Mouse (Mus musculus) midbrain, embryonic 16.5 days (tissue): ENCODE data around the gene Ric8a. TPM values are rescaled to one million over a fixed set of nuclear protein-coding genes. Genes with fewer than 3 reads are reported as not detected.
A peak's percentile ranks its signal among the peaks of the same experiment; 100 is the strongest.

Source experiments
- ATAC-seq: fragments of 200-750 bp; cut with Nextera tagmentation; 2 replicates; pipeline ENCODE4 v1.8.0; 2017; ENCODE audit warnings: moderate TSS enrichment
- H3K27ac ChIP-seq: fragments of 300-500 bp; sonication (generic); 2 replicates; pipeline ENCODE4 v1.5.1; 2014; ENCODE audit warnings: mild to moderate bottlenecking, low read length, mixed read lengths
- H3K27me3 ChIP-seq: fragments of 300-500 bp; sonication (generic); 2 replicates; pipeline ENCODE4 v1.6.1; 2014; ENCODE audit warnings: low read depth, low read length, mixed read lengths; ENCODE audit not compliant: control insufficient read depth, insufficient read depth
- H3K36me3 ChIP-seq: fragments of 300-500 bp; sonication (generic); 2 replicates; pipeline ENCODE4 v1.6.1; 2014; ENCODE audit warnings: mild to moderate bottlenecking, low read length, moderate library complexity, mixed read lengths; ENCODE audit not compliant: control insufficient read depth, insufficient read depth
- H3K4me1 ChIP-seq: fragments of 300-500 bp; sonication (generic); 2 replicates; pipeline ENCODE4 v1.6.1; 2014; ENCODE audit warnings: mild to moderate bottlenecking, low read length, mixed read lengths; ENCODE audit not compliant: control insufficient read depth, insufficient read depth
- H3K4me2 ChIP-seq: fragments of 300-500 bp; sonication (generic); 2 replicates; pipeline ENCODE4 v1.6.1; 2014; ENCODE audit warnings: mild to moderate bottlenecking, low read length, mixed read lengths
- H3K4me3 ChIP-seq: fragments of 300-500 bp; sonication (generic); 2 replicates; pipeline ENCODE4 v1.5.1; 2014; ENCODE audit warnings: low read depth, mild to moderate bottlenecking, low read length, moderate library complexity, mixed read lengths
- H3K9ac ChIP-seq: fragments of 300-500 bp; sonication (generic); 2 replicates; pipeline ENCODE4 v1.6.1; 2014; ENCODE audit warnings: low read depth, low read length, mixed read lengths
- H3K9me3 ChIP-seq: fragments of 300-500 bp; sonication (generic); replicated peaks from 2 replicates; pipeline ENCODE4 v1.6.1; 2014; ENCODE audit warnings: mild to moderate bottlenecking, low read length, mixed read lengths; ENCODE audit not compliant: control insufficient read depth, poor library complexity, severe bottlenecking
- WGBS: fragments of 180-500 bp; shearing (Covaris S2); extraction: QIAGEN DNeasy Blood & Tissue Kit; methylation state at CpG from one replicate; pipeline ENCODE4 v1.1.7; 2014; 5-methylcytosine and 5-hydroxymethylcytosine counted together
- polyA plus RNA-seq: library from polyadenylated mRNA; unstranded; fragments of >200 nt; fragmentation: Nextera tagmentation; extraction: Ambion mirVana; gene quantifications from 2 replicates; pipeline ENCODE4 v1.2.1, GENCODE M21; 2015

Ric8a gene
- polyA plus RNA-seq, 1 experiment from 2014 or later, result 107 TPM

- no peak for ATAC-seq
- Histone ChIP-seq H3K9ac (no peak overlapping the region), H3K4me1 (no peaks in the 10 kb centered on the region), H3K4me2 (no peak overlapping the region), H3K9me3 (no peaks in the 10 kb centered on the region), H3K27me3 (no peaks in the 10 kb centered on the region), H3K4me3 (no peak overlapping the region), H3K36me3 (no peaks in the 10 kb centered on the region), H3K27ac (no peak overlapping the region)
- 54% methylated on average over 7 of the region's 7 CpGs for WGBS
These were observed 51.4 kb downstream of the Ric8a start for GRCm38 (mm10) chr7:140908181-140908580.

DNA sequence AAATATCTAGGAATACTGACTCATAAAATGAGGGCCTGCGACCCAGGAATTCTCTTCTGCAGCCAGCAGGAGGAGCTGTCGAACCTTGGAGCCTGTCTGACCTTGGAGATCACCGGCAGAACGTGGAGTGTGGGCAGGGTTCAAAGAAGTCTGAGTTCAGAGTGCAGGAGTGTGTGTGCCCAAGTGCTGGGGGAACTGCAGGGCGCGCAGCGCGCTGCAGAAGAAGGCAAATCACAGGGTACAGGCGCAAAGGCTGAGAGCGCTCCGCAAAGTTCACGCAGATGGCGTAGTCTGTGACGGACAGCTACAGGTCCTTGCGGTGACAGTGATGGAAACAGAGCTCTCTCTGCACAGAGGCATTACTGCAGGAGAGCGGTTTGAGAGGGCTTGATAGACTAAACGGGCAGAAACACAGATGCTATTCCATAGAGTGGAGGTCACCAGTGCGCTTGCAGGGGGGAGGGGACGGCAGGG, 51.9 kb downstream of the Ric8a start:
- peak overlapping the region; percentile 61 for H3K4me2 ChIP-seq
- no peaks in the 10 kb centered on the region for H3K4me1 ChIP-seq
- peak overlapping the region; percentile 30 for H3K4me3 ChIP-seq
- ATAC-seq, result peak; percentile 76
- peak overlapping the region; percentile 25 for H3K9ac ChIP-seq
- WGBS, result 3% methylated on average over 19 of the region's 19 CpGs
- H3K9me3 ChIP-seq, result no peaks in the 10 kb centered on the region
- H3K27me3 ChIP-seq, result no peaks in the 10 kb centered on the region
- H3K36me3 ChIP-seq, result no peaks in the 10 kb centered on the region
- H3K27ac ChIP-seq, result no peak overlapping the region

GRCm38 (mm10) chr7:140912293-140912692, 55.5 kb downstream of the Ric8a start:
- no peak overlapping the region for H3K4me2 ChIP-seq
- no peak overlapping the region for H3K27ac ChIP-seq
- no peak overlapping the region for H3K9ac ChIP-seq
- H3K4me1 ChIP-seq, result no peaks in the 10 kb centered on the region
- no peak overlapping the region for H3K4me3 ChIP-seq
- H3K9me3 ChIP-seq, result no peaks in the 10 kb centered on the region
- H3K27me3 ChIP-seq, result no peaks in the 10 kb centered on the region
- 72% methylated on average over 3 of the region's 3 CpGs for WGBS
- H3K36me3 ChIP-seq, result no peaks in the 10 kb centered on the region
- no peak for ATAC-seq

GRCm38 (mm10) chr7:140912846-140913482, 56.2 kb downstream of the Ric8a start:
- Histone ChIP-seq H3K4me1 (no peaks in the 10 kb centered on the region), H3K9ac (no peak overlapping the region), H3K4me3 (no peak overlapping the region), H3K27me3 (no peaks in the 10 kb centered on the region), H3K9me3 (no peaks in the 10 kb centered on the region), H3K27ac (no peak overlapping the region), H3K36me3 (no peaks in the 10 kb centered on the region), H3K4me2 (no peak overlapping the region)
- WGBS, result 86% methylated on average over 5 of the region's 5 CpGs
- no peak for ATAC-seq

Other genes starting within 250 kb of the Ric8a start
- gene Olfr61, start 228.0 kb upstream of the Ric8a start, polyA plus RNA-seq, result not detected in 2 replicates
- not detected in 2 replicates for gene Olfr53, start 210.5 kb upstream of the Ric8a start, polyA plus RNA-seq
- gene Olfr539, start 197.0 kb upstream of the Ric8a start, polyA plus RNA-seq, result 0.03 TPM in 1 of 2 replicates, not detected in the other
- not detected in 2 replicates for gene Olfr45, start 175.0 kb upstream of the Ric8a start, polyA plus RNA-seq
- gene Olfr541, start 159.7 kb upstream of the Ric8a start, polyA plus RNA-seq, result not detected in 2 replicates
- not detected in 2 replicates for gene Cyp2e1, start 93.2 kb upstream of the Ric8a start, polyA plus RNA-seq
- gene Syce1, start 69.1 kb upstream of the Ric8a start, polyA plus RNA-seq, result 0.34 and 0.36 TPM in 2 replicates
- 37.0 and 38.4 TPM in 2 replicates for gene Zfp941, start 34.8 kb upstream of the Ric8a start, polyA plus RNA-seq
- not detected in 2 replicates for gene Urah, start 21.9 kb upstream of the Ric8a start, polyA plus RNA-seq
- not detected in 2 replicates for gene Scgb1c1, start 11.4 kb upstream of the Ric8a start, polyA plus RNA-seq
- not detected in 2 replicates for gene Odf3, start 9.2 kb upstream of the Ric8a start, polyA plus RNA-seq
- gene Gm45785, start 626 bp upstream of the Ric8a start, polyA plus RNA-seq, result 0.39 TPM in 1 of 2 replicates, not detected in the other
- gene Bet1l, start 620 bp downstream of the Ric8a start, polyA plus RNA-seq, result 33.3 and 40.0 TPM in 2 replicates
- 260 and 268 TPM in 2 replicates for gene Psmd13, start 25.0 kb downstream of the Ric8a start, polyA plus RNA-seq
- 49.1 and 58.2 TPM in 2 replicates for gene Sirt3, start 25.4 kb downstream of the Ric8a start, polyA plus RNA-seq
- not detected in 2 replicates for gene Cox8b, start 43.5 kb downstream of the Ric8a start, polyA plus RNA-seq
- 0.58 and 0.81 TPM in 2 replicates for gene Nlrp6, start 63.9 kb downstream of the Ric8a start, polyA plus RNA-seq
- 5.4 and 6.3 TPM in 2 replicates for gene Pgghg, start 84.4 kb downstream of the Ric8a start, polyA plus RNA-seq
- gene Ifitm5, start 93.3 kb downstream of the Ric8a start, polyA plus RNA-seq, result 0.29 and 1.3 TPM in 2 replicates
- not detected in 2 replicates for gene Gm45717, start 99.0 kb downstream of the Ric8a start, polyA plus RNA-seq
- 118 and 129 TPM in 2 replicates for gene Ifitm2, start 99.0 kb downstream of the Ric8a start, polyA plus RNA-seq
- 9.0 and 11.1 TPM in 2 replicates for gene Ifitm1, start 110.3 kb downstream of the Ric8a start, polyA plus RNA-seq
- 28.2 and 37.3 TPM in 2 replicates for gene Ifitm3, start 153.8 kb downstream of the Ric8a start, polyA plus RNA-seq
- 0.69 and 0.91 TPM in 2 replicates for gene Ifitm6, start 161.0 kb downstream of the Ric8a start, polyA plus RNA-seq
- gene Gm17387, start 172.2 kb downstream of the Ric8a start, polyA plus RNA-seq, result not detected in 2 replicates
- 59.5 and 65.7 TPM in 2 replicates for gene B4galnt4, start 204.1 kb downstream of the Ric8a start, polyA plus RNA-seq
- 0.06 TPM in 1 of 2 replicates, not detected in the other for gene Pkp3, start 221.3 kb downstream of the Ric8a start, polyA plus RNA-seq
- 1.7 and 2.0 TPM in 2 replicates for gene Sigirr, start 243.6 kb downstream of the Ric8a start, polyA plus RNA-seq